Mouse (Mus musculus) kidney, postnatal 4 days (tissue): ENCODE results near the gene Fam90a1b.
"Not testable (repeated sequence)": the region's sequence is repeated elsewhere in the genome, so short reads cannot be mapped to it uniquely, and the experiment has no call there.

ENCODE experiments used
- DNase-seq, 2 experiments: peaks; one replicate each; pipeline ENCODE4 v3.0.0; 2021; ENCODE audit warnings: mixed read lengths in 2 of 2

Fam90a1b gene

GRCm38 (mm10) chrX:94366670-94367241 is at the start of gene Fam90a1b, which contains the start of gene Apoo:
Gene Fam90a1b, minus strand, starts transcription at chrX:94366777.
Gene Apoo, plus strand, starts transcription at chrX:94367117.
- peak; percentile 95 to 96 for DNase-seq

GRCm38 (mm10) chrX:94408975-94409374 is 42.4 kb upstream of the Fam90a1b start:
- DNase-seq, result no peak

GRCm38 (mm10) chrX:94378734-94379133 is 12.2 kb upstream of the Fam90a1b start:
- no peak for DNase-seq

GRCm38 (mm10) chrX:94367248-94367647 is 671 bp upstream of the Fam90a1b start:
- peak; percentile 40 to 61 for DNase-seq

GRCm38 (mm10) chrX:94366029-94366428 is 548 bp downstream of the Fam90a1b start:
- peak; percentile 7 to 24 for DNase-seq

GRCm38 (mm10) chrX:94365381-94365925 is 1.1 kb downstream of the Fam90a1b start:
- peak; percentile 1 to 8 for DNase-seq

GRCm38 (mm10) chrX:94343638-94344037 is 22.9 kb downstream of the Fam90a1b start:
- DNase-seq, result not testable (repeated sequence)

- DNase-seq, result no peak
These were observed 45.3 kb downstream of the Fam90a1b start for GRCm38 (mm10) chrX:94321036-94321902.
